Mouse (Mus musculus) urinary bladder, adult 2 months (tissue): ENCODE data around the gene Itga9. TPM values are rescaled to one million over a fixed set of nuclear protein-coding genes. Genes with fewer than 3 reads are reported as not detected.
A peak's percentile ranks its signal among the peaks of the same experiment; 100 is the strongest.

Source experiments
- DNase-seq: peaks from one replicate; pipeline ENCODE4 v3.0.0; 2022; ENCODE audit warnings: low spot score
- polyA plus RNA-seq: library from polyadenylated mRNA; depleted of rRNA; stranded (reverse); fragments of >200 nt; gene quantifications from 2 replicates; pipeline ENCODE4 v1.2.3, GENCODE M21; 2012

Itga9 gene
- polyA plus RNA-seq, 1 experiment: 26.3 TPM

- peak; percentile 70 for DNase-seq
Observed at GRCm38 (mm10) chr9:118920798-118921515, 314.5 kb downstream of the Itga9 start.

GRCm38 (mm10) chr9:118921926-118922325 lies 315.4 kb downstream of the Itga9 start:
- DNase-seq: no peak

- DNase-seq: no peak
Observed at GRCm38 (mm10) chr9:118924554-118925085, 318.1 kb downstream of the Itga9 start.

- peak; percentile 83 for DNase-seq
Observed at GRCm38 (mm10) chr9:118925286-118926110, 319.0 kb downstream of the Itga9 start.

- peak; percentile 62 for DNase-seq
Observed at GRCm38 (mm10) chr9:118926111-118926650, 319.7 kb downstream of the Itga9 start, which contains the start of gene Ctdspl. Gene Ctdspl (plus strand): TSS chr9:118926453.

GRCm38 (mm10) chr9:118926688-118927321 lies 320.3 kb downstream of the Itga9 start:
- DNase-seq: peak; percentile 43

- DNase-seq: no peak
Observed at GRCm38 (mm10) chr9:118927501-118927900, 321.0 kb downstream of the Itga9 start.

GRCm38 (mm10) chr9:118928007-118928406 lies 321.5 kb downstream of the Itga9 start:
- no peak for DNase-seq

GRCm38 (mm10) chr9:118928656-118929055 lies 322.2 kb downstream of the Itga9 start:
- DNase-seq: no peak

GRCm38 (mm10) chr9:118930611-118931010 lies 324.1 kb downstream of the Itga9 start:
- no peak for DNase-seq

GRCm38 (mm10) chr9:118933800-118934199 lies 327.3 kb downstream of the Itga9 start:
- DNase-seq: no peak

GRCm38 (mm10) chr9:118934319-118934718 lies 327.8 kb downstream of the Itga9 start:
- DNase-seq: no peak

GRCm38 (mm10) chr9:118935098-118935497 lies 328.6 kb downstream of the Itga9 start:
- no peak for DNase-seq

- no peak for DNase-seq
Observed at GRCm38 (mm10) chr9:118936071-118936470, 329.6 kb downstream of the Itga9 start.

- no peak for DNase-seq
Observed at GRCm38 (mm10) chr9:118937515-118937914, 331.0 kb downstream of the Itga9 start.

GRCm38 (mm10) chr9:118939410-118939809 lies 332.9 kb downstream of the Itga9 start:
- no peak for DNase-seq

GRCm38 (mm10) chr9:118939831-118940230 lies 333.3 kb downstream of the Itga9 start:
- DNase-seq: no peak

- no peak for DNase-seq
Observed at GRCm38 (mm10) chr9:118940591-118941207, 334.2 kb downstream of the Itga9 start.

- DNase-seq: no peak
Observed at GRCm38 (mm10) chr9:118942030-118942429, 335.5 kb downstream of the Itga9 start.

- DNase-seq: no peak
Observed at GRCm38 (mm10) chr9:118943941-118944340, 337.5 kb downstream of the Itga9 start.

- no peak for DNase-seq
Observed at GRCm38 (mm10) chr9:118944388-118944787, 337.9 kb downstream of the Itga9 start.
